Mouse (Mus musculus) left cerebral cortex, adult 8-10 months (tissue): ENCODE measurements at regions not wholly inside any gene's neighbourhood (a gene's known extent, or its start where the extent isn't known, plus 50 kb on each side); places are given as distances from the start of the nearest gene placed in this dataset.
A peak's percentile ranks its signal among the peaks of the same experiment; 100 is the strongest.
"Not testable (repeated sequence)": the region's sequence is repeated elsewhere in the genome, so short reads cannot be mapped to it uniquely, and the experiment has no call there.

ENCODE experiments used
- DNase-seq, 2 experiments: peaks; one replicate each; pipeline ENCODE4 v3.0.0; 2022; ENCODE audit warnings: low spot score in 2 of 2

DNA sequence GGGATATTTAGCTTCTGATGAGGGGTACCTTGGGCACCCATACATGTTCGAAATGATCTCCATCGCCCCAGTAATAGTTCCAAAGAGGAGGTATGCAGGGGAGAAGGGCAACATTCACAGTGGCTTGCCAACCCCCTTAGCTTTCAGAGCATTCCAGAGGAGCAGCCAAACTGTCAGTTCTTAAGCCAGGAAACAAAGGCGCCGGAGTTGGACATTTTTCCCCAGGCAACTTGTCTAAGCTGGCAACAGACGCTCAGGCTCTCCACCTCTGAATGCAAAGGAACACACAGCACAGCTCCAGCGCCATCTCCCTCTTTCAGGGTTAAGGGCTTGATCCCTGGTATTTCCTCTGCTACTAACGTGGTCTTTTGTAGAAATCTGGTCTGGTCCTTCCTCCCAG lies 169.2 kb upstream of the Kit start:
- DNase-seq: no peak

GRCm38 (mm10) chr5:75407686-75408085 lies 167.0 kb upstream of the Kit start:
- DNase-seq: no peak

DNA sequence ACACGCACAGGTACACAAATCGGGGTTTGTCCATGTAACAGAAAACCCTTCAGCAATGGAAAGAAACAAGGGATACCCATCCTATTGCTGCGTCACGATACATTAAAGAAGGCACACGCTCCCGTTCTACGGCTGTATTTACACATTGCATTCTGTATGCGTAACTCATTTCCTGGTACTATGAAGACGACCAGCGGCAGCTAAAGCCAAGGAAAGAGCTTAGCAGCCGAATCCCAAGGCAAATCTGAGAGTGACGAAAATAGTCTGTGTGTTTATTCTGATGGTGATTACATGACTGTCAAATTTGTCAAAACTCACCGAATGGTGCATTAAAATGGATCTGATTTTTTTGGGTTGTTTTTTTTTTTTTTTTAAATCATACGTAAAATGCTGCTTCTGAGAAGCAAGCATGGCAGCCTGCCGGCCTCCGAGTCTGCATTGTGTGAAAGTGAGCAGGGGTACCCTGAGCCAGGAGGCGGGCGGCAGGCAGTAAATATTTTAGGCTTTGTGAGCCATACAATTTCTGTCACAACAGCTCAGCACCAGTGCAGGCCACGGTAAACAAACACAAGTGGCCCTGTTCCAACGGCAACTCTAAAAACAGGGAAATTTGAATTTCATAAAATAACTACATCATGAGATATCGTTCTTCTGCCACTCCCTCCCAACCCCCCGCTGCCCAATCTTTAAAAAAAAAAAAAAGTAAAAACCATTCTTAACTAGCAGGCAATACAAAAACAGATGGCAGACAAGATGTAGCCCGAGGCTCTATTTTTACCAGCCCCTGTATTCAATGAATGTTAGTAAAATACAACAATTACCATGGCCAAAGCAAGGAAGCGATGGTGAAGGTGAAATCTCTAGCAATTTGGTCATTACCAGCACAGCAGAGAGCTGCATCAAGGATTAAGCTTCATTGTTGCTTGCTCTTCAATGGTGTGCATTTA lies 164.2 kb upstream of the Kit start:
- no peak for DNase-seq

DNA sequence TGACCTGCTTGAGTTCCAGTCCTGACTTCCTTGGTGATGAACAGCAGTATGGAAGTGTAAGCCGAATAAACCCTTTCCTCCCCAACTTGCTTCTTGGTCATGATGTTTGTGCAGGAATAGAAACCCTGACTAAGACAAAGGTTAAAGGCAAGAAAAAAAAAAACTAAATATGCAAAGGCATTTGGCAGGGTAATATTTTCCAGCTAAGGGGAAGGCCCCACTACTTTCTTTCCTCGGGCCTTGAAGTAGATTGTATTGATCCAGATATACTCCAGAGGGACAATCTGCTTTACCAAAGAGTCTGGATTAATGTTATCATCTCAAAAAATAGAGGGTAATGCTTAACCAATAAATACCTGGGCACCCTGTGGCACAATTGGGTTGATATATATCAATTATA lies 155.4 kb upstream of the Kit start:
- DNase-seq: not testable (repeated sequence)

GRCm38 (mm10) chr5:75432885-75433284 lies 141.8 kb upstream of the Kit start:
- DNase-seq: no peak

DNA sequence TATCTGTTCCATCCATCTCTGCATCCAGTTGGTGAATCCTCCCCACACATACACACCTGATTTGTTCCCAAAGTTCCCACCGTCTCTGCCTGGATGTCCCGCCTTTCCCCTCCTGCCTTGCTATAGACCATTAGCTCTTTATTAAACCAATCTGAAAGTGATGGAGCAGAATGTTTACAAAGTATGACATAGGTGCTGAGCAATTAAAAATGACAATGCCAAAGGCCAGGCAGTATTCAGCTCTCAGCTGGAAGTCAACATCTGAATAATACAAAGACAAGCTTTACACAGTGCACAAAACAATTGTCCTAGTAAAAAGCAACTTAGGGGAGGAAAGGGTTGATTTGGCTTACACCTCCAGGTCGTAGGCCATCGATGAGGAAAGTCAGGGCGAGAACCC lies 136.8 kb upstream of the Kit start:
- no peak for DNase-seq

GRCm38 (mm10) chr5:75444024-75444604 lies 130.6 kb upstream of the Kit start:
- no peak for DNase-seq

DNA sequence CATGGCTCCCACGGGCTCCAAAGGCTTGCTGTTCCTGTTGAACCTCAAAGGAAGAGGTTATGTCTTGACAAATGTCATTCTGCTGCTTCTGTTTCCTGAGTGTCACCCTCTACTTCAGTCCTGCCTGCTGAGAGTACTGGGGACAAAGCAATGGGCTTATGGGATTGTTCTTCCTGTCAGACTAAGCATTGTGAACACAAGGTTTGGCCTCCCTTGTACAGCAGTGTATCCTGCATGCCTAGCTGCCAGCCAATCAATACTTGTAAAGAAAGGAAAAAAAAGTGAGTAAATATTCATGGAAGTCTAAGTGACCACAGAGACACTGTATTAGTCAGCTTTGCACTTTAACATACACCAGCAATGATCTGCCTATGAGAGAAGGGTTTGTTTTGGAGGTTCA lies 128.3 kb upstream of the Kit start:
- no peak for DNase-seq

DNA sequence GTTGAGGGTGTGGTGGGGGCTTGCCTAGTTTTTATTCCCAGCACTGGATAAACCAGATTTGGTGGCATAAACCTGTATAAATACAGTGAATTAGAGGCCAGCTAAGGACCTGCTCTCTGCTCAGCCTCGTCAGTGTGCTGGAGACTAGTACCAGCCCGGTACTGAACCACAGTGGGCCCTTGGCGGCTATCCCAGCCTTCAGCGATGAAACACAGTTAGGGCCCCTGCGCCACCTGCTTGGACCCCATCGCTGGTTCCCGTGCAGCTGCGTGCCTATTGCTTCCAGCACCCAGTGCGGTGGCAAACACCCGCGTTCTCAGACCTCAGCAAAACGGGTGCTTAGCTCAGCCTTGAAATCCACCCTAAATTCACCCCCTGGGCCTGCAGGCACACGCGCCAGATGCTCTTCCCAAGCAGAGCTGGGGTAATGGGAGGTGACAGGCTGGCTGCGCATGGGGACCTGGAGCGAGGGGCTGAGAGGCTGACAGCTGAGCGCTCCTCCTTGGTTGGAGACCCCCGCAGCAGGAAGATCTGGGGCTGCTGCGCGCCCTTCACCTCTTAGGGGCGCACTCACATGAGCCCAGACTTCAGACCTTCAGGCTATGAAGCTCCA lies 124.7 kb upstream of the Kit start:
- no peak for DNase-seq

GRCm38 (mm10) chr5:75450564-75450963 lies 124.2 kb upstream of the Kit start:
- DNase-seq: no peak

DNA sequence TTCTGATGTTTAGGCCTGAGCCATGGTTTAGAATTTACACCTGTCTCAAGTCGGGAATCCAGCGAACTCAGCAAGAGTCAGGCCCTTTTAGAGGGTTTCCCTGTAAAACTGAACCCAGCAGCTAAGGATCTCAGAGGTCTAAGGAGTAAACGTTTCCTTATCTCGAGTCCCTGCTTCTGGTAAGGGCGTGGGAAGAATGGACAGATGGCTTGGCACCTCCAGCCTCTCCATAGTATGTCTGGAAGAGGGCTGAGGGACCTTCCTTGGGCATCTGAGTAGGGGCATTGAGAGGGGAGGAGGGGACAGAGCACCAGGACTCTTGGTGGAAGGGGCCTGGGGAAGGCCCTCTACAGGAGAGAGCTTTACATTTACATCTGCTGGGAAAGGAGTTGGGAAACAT lies 123.6 kb upstream of the Kit start:
- no peak for DNase-seq

GRCm38 (mm10) chr5:75451693-75452092 lies 123.0 kb upstream of the Kit start:
- DNase-seq: no peak

- DNase-seq: peak in 1 of 2 experiments; percentile 18
These were observed 120.8 kb upstream of the Kit start for GRCm38 (mm10) chr5:75453757-75454390.

DNA sequence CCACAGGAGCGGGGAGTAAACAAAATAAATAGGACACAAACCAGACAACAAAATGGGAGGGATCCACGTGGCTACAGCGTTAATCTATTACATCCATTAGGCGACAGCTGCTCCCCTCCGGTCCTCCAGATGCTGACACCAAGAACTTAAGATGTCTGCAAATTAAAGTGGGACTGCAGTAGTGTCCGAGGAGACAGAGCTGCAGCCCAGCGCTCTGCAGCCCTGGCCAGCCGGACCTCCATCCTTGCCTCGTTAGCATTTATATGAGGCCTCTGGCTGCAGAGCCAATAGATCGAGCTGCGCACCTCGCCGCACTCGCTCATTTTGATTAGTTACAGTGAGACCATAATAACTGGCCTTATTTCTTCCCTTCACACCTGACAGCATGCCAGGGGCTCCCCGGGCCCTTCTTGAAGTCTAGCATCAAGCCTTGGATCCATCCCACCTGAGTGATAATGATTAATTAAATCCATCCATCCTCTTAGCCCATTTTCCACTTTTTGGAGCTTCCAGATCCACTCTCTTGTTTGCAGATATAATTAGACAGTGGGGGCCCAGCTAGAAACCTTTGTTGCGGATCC lies 119.7 kb upstream of the Kit start:
- DNase-seq: no peak

DNA sequence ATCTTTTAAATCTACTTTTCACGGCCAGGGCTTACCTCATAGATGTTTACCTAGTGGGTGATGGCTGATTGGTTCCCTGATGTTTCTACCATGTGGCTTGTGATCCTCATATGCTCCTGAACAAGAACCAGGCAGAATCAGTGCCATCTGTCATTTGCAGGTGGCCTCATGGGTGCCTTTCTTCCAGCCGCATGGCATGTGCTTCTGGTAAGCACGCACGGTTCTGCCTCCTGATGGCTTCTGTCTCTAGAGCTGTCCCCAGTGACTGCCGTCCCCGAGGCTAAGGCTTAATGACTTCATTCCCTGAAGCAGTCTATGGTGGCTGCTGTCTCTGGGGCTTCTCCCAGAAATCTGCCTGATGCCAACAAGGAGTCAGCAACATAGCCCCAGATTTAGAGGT lies 117.3 kb upstream of the Kit start:
- DNase-seq: no peak

DNA sequence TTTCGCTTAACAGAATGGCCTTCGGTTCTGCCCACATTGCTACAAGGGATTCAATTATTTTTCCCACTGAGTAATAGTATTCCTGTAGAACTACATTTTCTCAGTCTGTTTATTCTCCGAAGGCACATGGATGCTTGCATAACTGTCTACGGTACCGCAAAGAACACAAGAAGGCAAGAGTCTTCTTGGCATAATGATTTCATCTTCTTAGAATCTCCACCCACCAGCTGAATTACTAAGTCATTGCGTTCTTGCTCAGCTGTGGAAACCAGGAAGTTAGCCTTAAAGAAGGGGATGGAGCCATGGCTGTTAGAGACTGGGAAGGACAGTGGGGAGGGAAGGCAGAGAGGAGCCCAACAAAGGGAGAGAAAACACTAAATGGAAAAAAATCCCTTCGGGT lies 116.4 kb upstream of the Kit start:
- DNase-seq: no peak

DNA sequence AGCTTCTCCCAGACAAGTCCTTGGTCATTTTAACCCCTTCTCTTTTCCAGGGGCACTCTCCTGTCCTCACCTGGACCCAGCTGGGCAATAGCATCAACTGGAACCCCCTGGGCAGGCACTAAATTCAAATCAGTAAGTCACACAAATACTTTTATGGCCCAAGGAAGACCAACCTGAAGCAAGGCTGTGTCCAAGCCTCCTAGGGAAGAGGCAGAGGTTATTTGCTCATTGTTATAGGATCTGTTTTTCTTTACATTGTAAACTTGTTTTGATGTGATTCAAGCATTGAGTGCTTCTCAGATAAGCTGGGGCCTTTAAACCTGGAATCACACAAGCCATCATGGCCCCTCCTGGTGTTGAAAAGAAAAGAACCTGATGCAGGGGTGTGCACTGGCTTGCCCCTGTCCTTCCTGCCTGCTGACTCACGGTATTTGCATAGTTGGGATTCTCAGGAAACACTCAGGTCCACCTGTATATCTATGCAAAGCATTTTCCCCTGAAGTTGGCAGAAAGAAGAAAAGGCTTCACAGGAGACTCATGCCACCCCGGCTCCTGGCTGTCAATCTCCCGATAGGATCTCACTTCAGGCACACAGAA lies 114.9 kb upstream of the Kit start:
- no peak for DNase-seq

DNA sequence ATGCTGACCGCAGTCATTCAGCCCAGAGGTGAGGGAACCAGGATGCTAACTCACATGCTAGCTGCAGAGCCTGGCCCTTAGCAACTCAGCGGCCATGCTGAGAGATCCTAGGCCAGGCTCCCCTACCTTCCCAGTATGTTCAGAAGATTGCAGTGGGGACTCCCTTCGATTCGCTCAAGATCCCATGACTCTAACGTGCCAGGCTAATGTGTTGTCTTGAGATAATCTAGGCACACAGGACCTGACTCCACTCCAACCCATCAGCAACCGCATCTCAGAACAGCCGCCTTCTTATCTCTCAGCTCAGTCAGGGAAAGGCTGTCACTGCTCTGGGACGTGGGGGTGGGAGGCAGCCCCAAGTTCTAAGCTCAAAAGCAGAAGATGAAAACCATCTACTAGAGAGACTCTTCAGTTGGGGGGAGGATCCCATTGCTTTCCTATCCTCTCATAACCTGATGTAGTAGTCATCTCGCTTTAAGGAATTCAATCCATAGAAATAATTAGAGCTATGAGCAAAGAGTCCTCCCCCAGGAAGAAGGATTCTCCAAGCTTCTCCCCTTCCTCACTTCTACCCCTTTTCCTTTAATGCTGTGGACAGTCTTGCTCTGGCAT lies 114.2 kb upstream of the Kit start:
- no peak for DNase-seq

DNA sequence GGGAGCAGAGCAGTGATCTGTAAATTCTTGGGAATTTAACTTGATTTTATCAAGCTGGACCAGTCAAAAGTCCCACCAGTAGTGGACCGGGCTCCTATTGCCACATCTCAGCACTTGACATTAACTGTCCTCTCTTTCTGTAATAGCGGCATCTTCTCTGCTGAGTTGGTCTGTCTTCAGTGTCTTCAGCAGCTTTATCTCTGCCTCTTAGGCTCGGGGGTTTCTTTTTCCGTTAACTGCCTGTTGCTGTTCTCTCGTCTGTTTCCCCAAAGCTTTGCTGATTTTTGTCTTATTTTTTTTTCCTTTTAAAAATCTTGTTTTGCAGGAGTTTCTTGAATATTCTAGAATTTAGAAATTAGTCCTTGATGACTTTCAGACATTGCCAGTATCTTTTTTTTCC lies 113.3 kb upstream of the Kit start:
- no peak for DNase-seq

- no peak for DNase-seq
These were observed 111.1 kb upstream of the Kit start for GRCm38 (mm10) chr5:75463591-75463990.

DNA sequence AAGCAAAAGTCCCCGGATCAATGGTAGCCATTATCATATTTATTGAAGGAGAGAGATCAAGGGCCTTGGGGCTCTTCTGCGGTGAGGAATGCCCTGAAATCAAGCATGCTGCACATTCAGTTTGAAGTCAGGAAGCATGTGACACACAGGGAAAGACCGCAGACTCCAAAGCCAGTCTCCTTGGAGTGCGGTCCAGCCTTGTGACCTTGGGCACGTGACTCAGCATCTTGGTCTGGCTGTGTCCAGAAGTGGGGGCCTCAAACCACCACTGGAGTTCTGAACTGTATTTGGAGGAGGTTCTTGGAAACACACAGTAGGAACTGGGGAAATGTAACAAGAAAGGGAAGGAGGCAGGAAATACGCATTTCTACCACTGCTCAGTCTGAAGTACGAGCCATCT lies 109.0 kb upstream of the Kit start:
- DNase-seq: no peak
